Comparison of ENCODE assay signal across 21 mouse cellular contexts in genomic region chr2:84252076-84252475, GRCm38 (mm10).
"Had no signal": no experiment of that assay in that cellular context is flagged by ENCODE, and none has a peak within 500 bp of the region (broad histone marks: within the 10 kb centered on the region; RNA-seq: fewer than 3 reads in every experiment).

No protein-coding gene starts in this region.

- H3K9me3 ChIP-seq: liver, embryonic 13.5 days; liver, embryonic 15.5 days; megakaryocyte, embryonic 14.5 days; midbrain, embryonic 13.5 days; neural tube, embryonic 13.5 days; neural tube, embryonic 15.5 days; stomach, embryonic 15.5 days had no signal

- H3K4me2 ChIP-seq: liver, embryonic 13.5 days; liver, embryonic 15.5 days; lung, embryonic 14.5 days; midbrain, embryonic 11.5 days; midbrain, embryonic 13.5 days; neural tube, embryonic 13.5 days; neural tube, embryonic 15.5 days; stomach, embryonic 15.5 days had no signal

- DNase-seq: liver, embryonic 13.5 days; lung, adult 18-20 months; lung, embryonic 14.5 days; lung, postnatal 10 days; lung, postnatal 4 days; retina, postnatal 1 day; right cerebral cortex, adult 18-20 months; right cerebral cortex, postnatal 25 days; thymus, adult 18-20 months; thymus, postnatal 14 days; thymus, postnatal 36 days had no signal

- H3K4me1 ChIP-seq: liver, embryonic 13.5 days; liver, embryonic 15.5 days; megakaryocyte, embryonic 14.5 days; midbrain, embryonic 13.5 days; neural tube, embryonic 13.5 days; neural tube, embryonic 15.5 days; stomach, embryonic 15.5 days had no signal

- H3K27me3 ChIP-seq: liver, embryonic 13.5 days; liver, embryonic 15.5 days; megakaryocyte, embryonic 14.5 days; midbrain, embryonic 13.5 days; neural tube, embryonic 13.5 days; neural tube, embryonic 15.5 days; stomach, embryonic 15.5 days had no signal

- H3K9ac ChIP-seq: liver, embryonic 13.5 days; liver, embryonic 15.5 days; lung, embryonic 14.5 days; midbrain, embryonic 13.5 days; neural tube, embryonic 13.5 days; neural tube, embryonic 15.5 days; stomach, embryonic 15.5 days had no signal

- ATAC-seq: midbrain, embryonic 13.5 days; midbrain, embryonic 16.5 days had no signal

- H3K27ac ChIP-seq: liver, embryonic 13.5 days; liver, embryonic 15.5 days; midbrain, embryonic 13.5 days; neural tube, embryonic 13.5 days; neural tube, embryonic 15.5 days; stomach, embryonic 15.5 days; stomach, postnatal 0 days had no signal

- H3K4me3 ChIP-seq: liver, embryonic 13.5 days; liver, embryonic 15.5 days; megakaryocyte, embryonic 14.5 days; midbrain, embryonic 13.5 days; myocyte; neural tube, embryonic 13.5 days; neural tube, embryonic 15.5 days; stomach, embryonic 15.5 days had no signal

- H3K36me3 ChIP-seq: liver, embryonic 13.5 days; liver, embryonic 15.5 days; midbrain, embryonic 13.5 days; neural tube, embryonic 13.5 days; neural tube, embryonic 15.5 days; stomach, embryonic 15.5 days had no signal
